Mouse (Mus musculus): ENCODE data around the gene Hipk1. TPM values are rescaled to one million over a fixed set of nuclear protein-coding genes. Genes with fewer than 3 reads are reported as not detected.
A peak's percentile ranks its signal among the peaks of the same experiment; 100 is the strongest.
"Not testable (repeated sequence)": the region's sequence is repeated elsewhere in the genome, so short reads cannot be mapped to it uniquely, and the experiment has no call there.

Hipk1 gene
- polyA plus RNA-seq, 1 experiment from 2014 or later: 15.9 TPM

GRCm38 (mm10) chr3:103831146-103831545 is 39.8 kb upstream of the Hipk1 start:
- no peaks in the 10 kb centered on the region for H3K36me3 ChIP-seq (ENCODE audit: control insufficient read depth, insufficient read depth, low read length)

GRCm38 (mm10) chr3:103830681-103831080 is 39.3 kb upstream of the Hipk1 start:
- 73% methylated on average over 1 of the region's 1 CpGs for WGBS
- not testable (repeated sequence) for ATAC-seq (ENCODE audit: low FRiP score); H3K9ac ChIP-seq (ENCODE audit: low read length); H3K4me1 ChIP-seq (ENCODE audit: control insufficient read depth, insufficient read depth, low read length); H3K36me3 ChIP-seq (ENCODE audit: control insufficient read depth, insufficient read depth, low read length); H3K4me3 ChIP-seq (ENCODE audit: low read depth, low read length); DNase-seq (ENCODE audit: low spot score, missing footprints); H3K27me3 ChIP-seq (ENCODE audit: control insufficient read depth, insufficient read depth, low read length); H3K4me2 ChIP-seq; H3K9me3 ChIP-seq (ENCODE audit: control insufficient read depth, low read length); H3K27ac ChIP-seq (ENCODE audit: low read depth, low read length)

More at GRCm38 (mm10) chr3:103831146-103831545, 39.8 kb upstream of the Hipk1 start:
- Histone ChIP-seq H3K9ac (ENCODE audit: low read length) (no peak overlapping the region), H3K27me3 (ENCODE audit: control insufficient read depth, insufficient read depth, low read length) (no peaks in the 10 kb centered on the region), H3K4me1 (ENCODE audit: control insufficient read depth, insufficient read depth, low read length) (no peaks in the 10 kb centered on the region), H3K4me3 (ENCODE audit: low read depth, low read length) (no peak overlapping the region), H3K4me2 (no peak overlapping the region), H3K9me3 (ENCODE audit: control insufficient read depth, low read length) (no peaks in the 10 kb centered on the region), H3K27ac (ENCODE audit: low read depth, low read length) (no peak overlapping the region)
- DNase-seq (ENCODE audit: low spot score, missing footprints) (no peak), ATAC-seq (ENCODE audit: low FRiP score) (no peak)
- 89% methylated on average over 7 of the region's 7 CpGs for WGBS

GRCm38 (mm10) chr3:103829036-103829435 is 37.7 kb upstream of the Hipk1 start:
- WGBS: 88% methylated on average over 3 of the region's 3 CpGs
- Histone ChIP-seq H3K9ac (ENCODE audit: low read length) (no peak overlapping the region), H3K4me1 (ENCODE audit: control insufficient read depth, insufficient read depth, low read length) (no peaks in the 10 kb centered on the region), H3K4me3 (ENCODE audit: low read depth, low read length) (no peak overlapping the region), H3K4me2 (no peak overlapping the region), H3K27ac (ENCODE audit: low read depth, low read length) (no peak overlapping the region), H3K27me3 (ENCODE audit: control insufficient read depth, insufficient read depth, low read length) (no peaks in the 10 kb centered on the region), H3K9me3 (ENCODE audit: control insufficient read depth, low read length) (no peaks in the 10 kb centered on the region), H3K36me3 (ENCODE audit: control insufficient read depth, insufficient read depth, low read length) (no peaks in the 10 kb centered on the region)
- ATAC-seq (ENCODE audit: low FRiP score) (no peak), DNase-seq (ENCODE audit: low spot score, missing footprints) (no peak)

DNA sequence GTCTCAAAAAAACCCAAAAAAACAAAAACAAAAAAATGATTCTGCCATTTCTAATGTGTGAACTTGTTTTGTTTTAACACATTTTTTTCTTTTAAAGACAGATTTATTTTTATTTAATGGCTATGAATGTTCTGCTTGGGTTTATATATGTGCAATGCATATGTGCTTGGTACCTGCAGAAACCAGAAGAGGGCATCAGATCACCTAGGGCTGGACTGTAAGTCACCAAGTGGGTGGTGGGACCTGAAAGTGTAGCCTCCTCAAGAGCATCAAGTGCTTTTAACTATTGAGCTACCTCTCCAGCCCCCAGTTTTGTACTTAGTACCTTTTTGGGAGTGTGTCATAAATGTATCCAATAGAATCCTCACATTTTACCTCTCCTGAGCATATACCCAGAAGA is 36.2 kb upstream of the Hipk1 start:
- H3K27ac ChIP-seq (ENCODE audit: low read depth, low read length): no peak overlapping the region
- no peak overlapping the region for H3K4me2 ChIP-seq
- H3K4me1 ChIP-seq (ENCODE audit: control insufficient read depth, insufficient read depth, low read length): no peaks in the 10 kb centered on the region
- DNase-seq (ENCODE audit: low spot score, missing footprints) (no peak), ATAC-seq (ENCODE audit: low FRiP score) (no peak)
- no peaks in the 10 kb centered on the region for H3K36me3 ChIP-seq (ENCODE audit: control insufficient read depth, insufficient read depth, low read length)
- no peak overlapping the region for H3K4me3 ChIP-seq (ENCODE audit: low read depth, low read length)
- H3K9me3 ChIP-seq (ENCODE audit: control insufficient read depth, low read length): no peaks in the 10 kb centered on the region
- H3K27me3 ChIP-seq (ENCODE audit: control insufficient read depth, insufficient read depth, low read length): no peaks in the 10 kb centered on the region
- no peak overlapping the region for H3K9ac ChIP-seq (ENCODE audit: low read length)

DNA sequence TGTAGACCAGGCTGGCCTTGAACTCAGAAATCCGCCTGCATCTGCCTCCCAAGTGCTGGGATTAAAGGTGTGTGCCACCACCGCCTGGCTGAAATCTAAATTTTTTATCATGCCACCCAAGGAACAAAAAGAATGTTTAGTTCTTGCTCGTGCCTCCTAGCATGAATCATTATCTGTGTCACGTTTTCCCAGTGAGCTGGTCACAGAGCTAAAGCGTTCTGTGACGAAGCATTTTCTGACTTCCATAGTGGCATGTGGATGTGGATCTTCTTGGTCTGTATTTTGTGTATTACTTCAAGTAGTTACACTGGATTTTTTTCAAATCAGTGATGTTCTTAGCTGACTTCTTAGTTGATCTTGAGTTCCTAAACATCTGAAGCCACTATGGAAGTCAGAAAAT is 19.6 kb upstream of the Hipk1 start:
- H3K4me1 ChIP-seq (ENCODE audit: control insufficient read depth, insufficient read depth, low read length): no peaks in the 10 kb centered on the region
- no peak for ATAC-seq (ENCODE audit: low FRiP score)

DNA sequence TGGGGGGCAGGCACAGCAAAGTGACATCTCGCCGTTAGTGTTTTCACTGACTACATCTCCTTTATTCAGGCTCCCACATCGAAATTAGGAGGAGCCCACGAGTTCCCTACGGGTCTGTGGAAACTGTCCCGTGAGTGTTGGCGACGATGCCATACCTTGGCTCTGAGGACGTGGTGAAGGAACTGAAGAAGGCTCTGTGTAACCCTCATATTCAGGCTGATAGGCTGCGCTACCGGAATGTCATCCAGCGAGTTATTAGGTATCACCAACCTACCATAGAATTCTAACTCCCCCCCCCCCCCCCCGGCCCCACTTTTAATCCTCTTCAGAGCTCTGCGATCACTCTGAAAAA is 18.4 kb upstream of the Hipk1 start:
- Histone ChIP-seq H3K9me3 (ENCODE audit: control insufficient read depth, low read length) (no peaks in the 10 kb centered on the region), H3K4me3 (ENCODE audit: low read depth, low read length) (peak overlapping the region; percentile 57), H3K9ac (ENCODE audit: low read length) (peak overlapping the region; percentile 94), H3K36me3 (ENCODE audit: control insufficient read depth, insufficient read depth, low read length) (peaks cover 4% of the 10 kb centered on the region; the same call in 1 of the 2 replicates), H3K27me3 (ENCODE audit: control insufficient read depth, insufficient read depth, low read length) (no peaks in the 10 kb centered on the region), H3K27ac (ENCODE audit: low read depth, low read length) (peak overlapping the region; percentile 83), H3K4me2 (peak overlapping the region; percentile 65), H3K4me1 (ENCODE audit: control insufficient read depth, insufficient read depth, low read length) (no peaks in the 10 kb centered on the region)
- ATAC-seq (ENCODE audit: low FRiP score) (peak; percentile 54), DNase-seq (ENCODE audit: low spot score, missing footprints) (no peak)
- WGBS: 2% methylated on average over 14 of the region's 14 CpGs

More for the DNA sequence above, 19.6 kb upstream of the Hipk1 start:
- WGBS: 92% methylated on average over 6 of the region's 6 CpGs
- no peak overlapping the region for H3K4me3 ChIP-seq (ENCODE audit: low read depth, low read length)
- H3K36me3 ChIP-seq (ENCODE audit: control insufficient read depth, insufficient read depth, low read length): 0 out of 2 replicates have a peak, but pooled peaks cover 6% of the 10 kb centered on the region
- no peaks in the 10 kb centered on the region for H3K9me3 ChIP-seq (ENCODE audit: control insufficient read depth, low read length)
- no peak overlapping the region for H3K27ac ChIP-seq (ENCODE audit: low read depth, low read length)
- DNase-seq (ENCODE audit: low spot score, missing footprints): no peak
- H3K9ac ChIP-seq (ENCODE audit: low read length): no peak overlapping the region
- no peak overlapping the region for H3K4me2 ChIP-seq
- no peaks in the 10 kb centered on the region for H3K27me3 ChIP-seq (ENCODE audit: control insufficient read depth, insufficient read depth, low read length)

- Histone ChIP-seq H3K27me3 (ENCODE audit: control insufficient read depth, insufficient read depth, low read length) (no peaks in the 10 kb centered on the region), H3K27ac (ENCODE audit: low read depth, low read length) (peak within 1 kb of the TSS; percentile 83), H3K4me1 (ENCODE audit: control insufficient read depth, insufficient read depth, low read length) (no peaks in the 10 kb centered on the region), H3K9me3 (ENCODE audit: control insufficient read depth, low read length) (no peaks in the 10 kb centered on the region), H3K4me2 (peak within 1 kb of the TSS; percentile 65), H3K36me3 (ENCODE audit: control insufficient read depth, insufficient read depth, low read length) (peaks cover 4% of the 10 kb centered on the region; the same call in 1 of the 2 replicates), H3K9ac (ENCODE audit: low read length) (peak within 1 kb of the TSS; percentile 94), H3K4me3 (ENCODE audit: low read depth, low read length) (peak within 1 kb of the TSS; percentile 57)
- DNase-seq (ENCODE audit: low spot score, missing footprints): peak; percentile 99
- under 1% methylated on average over 63 of the region's 70 CpGs for WGBS
- peak; percentile 98 for ATAC-seq (ENCODE audit: low FRiP score)
Measured at GRCm38 (mm10) chr3:103808891-103809798, 17.8 kb upstream of the Hipk1 start, which contains the start of the genes Dclre1b, Ap4b1 and Gm43064. Gene Dclre1b (minus strand): TSS chr3:103809444. Gene Ap4b1 (plus strand): TSS chr3:103809520. Gene Gm43064 (plus strand): TSS chr3:103809573.

DNA sequence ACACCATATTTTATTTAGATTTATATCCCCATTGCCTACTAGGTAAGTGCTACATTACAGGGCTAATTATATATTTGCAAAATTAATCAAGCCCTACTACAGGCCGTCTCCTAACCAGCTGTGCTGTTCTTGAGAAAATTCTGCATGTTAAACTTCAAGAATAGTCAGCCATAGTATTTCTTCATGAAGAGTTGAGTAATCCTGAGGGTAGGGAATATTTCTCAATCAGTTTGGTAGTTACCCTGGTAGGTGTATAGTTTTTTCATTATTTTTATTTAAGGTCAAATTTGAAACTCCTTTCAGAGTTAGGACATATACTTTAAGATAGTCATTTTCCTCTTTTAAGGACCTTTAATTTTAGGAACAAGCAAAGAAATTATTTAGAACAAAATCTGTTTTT is 14.3 kb upstream of the Hipk1 start:
- Histone ChIP-seq H3K27ac (ENCODE audit: low read depth, low read length) (no peak overlapping the region), H3K4me3 (ENCODE audit: low read depth, low read length) (no peak overlapping the region), H3K36me3 (ENCODE audit: control insufficient read depth, insufficient read depth, low read length) (peaks cover 11% of the 10 kb centered on the region), H3K4me2 (no peak overlapping the region), H3K27me3 (ENCODE audit: control insufficient read depth, insufficient read depth, low read length) (no peaks in the 10 kb centered on the region), H3K9ac (ENCODE audit: low read length) (no peak overlapping the region), H3K4me1 (ENCODE audit: control insufficient read depth, insufficient read depth, low read length) (no peaks in the 10 kb centered on the region), H3K9me3 (ENCODE audit: control insufficient read depth, low read length) (no peaks in the 10 kb centered on the region)
- ATAC-seq (ENCODE audit: low FRiP score): no peak
- 88% methylated on average over 1 of the region's 1 CpGs for WGBS
- no peak for DNase-seq (ENCODE audit: low spot score, missing footprints)

GRCm38 (mm10) chr3:103802861-103803260 is 11.5 kb upstream of the Hipk1 start:
- H3K27me3 ChIP-seq (ENCODE audit: control insufficient read depth, insufficient read depth, low read length): no peaks in the 10 kb centered on the region
- ATAC-seq (ENCODE audit: low FRiP score): no peak
- no peak overlapping the region for H3K27ac ChIP-seq (ENCODE audit: low read depth, low read length)
- no peak for DNase-seq (ENCODE audit: low spot score, missing footprints)
- no peaks in the 10 kb centered on the region for H3K9me3 ChIP-seq (ENCODE audit: control insufficient read depth, low read length)
- no peak overlapping the region for H3K9ac ChIP-seq (ENCODE audit: low read length)
- no peak overlapping the region for H3K4me3 ChIP-seq (ENCODE audit: low read depth, low read length)
- WGBS: 87% methylated on average over 8 of the region's 8 CpGs
- H3K36me3 ChIP-seq (ENCODE audit: control insufficient read depth, insufficient read depth, low read length): peaks cover 11% of the 10 kb centered on the region
- H3K4me1 ChIP-seq (ENCODE audit: control insufficient read depth, insufficient read depth, low read length): no peaks in the 10 kb centered on the region
- H3K4me2 ChIP-seq: no peak overlapping the region
